Mouse (Mus musculus): ENCODE measurements around the gene Slc8a2. TPM values are rescaled to one million over a fixed set of nuclear protein-coding genes. Genes with fewer than 3 reads are reported as not detected.

Gene Slc8a2
- polyA plus RNA-seq, 1 experiment from 2014 or later = 0.42 TPM

- Histone ChIP-seq H3K27me3 (ENCODE audit: insufficient read depth, poor library complexity, severe bottlenecking) (no peaks in the 10 kb centered on the region), H3K27ac (no peak overlapping the region; the same call in 1 of the 2 replicates), H3K4me1 (replicated peaks) (peaks cover 24% of the 10 kb centered on the region), H3K9me3 (no peaks in the 10 kb centered on the region), H3K4me3 (no peak overlapping the region), H3K36me3 (peaks cover 82% of the 10 kb centered on the region)
- 92% methylated on average over 7 of the region's 7 CpGs for WGBS
- no peak for DNase-seq (ENCODE audit: low spot score)
Measured at GRCm38 (mm10) chr7:16104611-16105388, 24.8 kb upstream of the Slc8a2 start.

GRCm38 (mm10) chr7:16108886-16109542, 20.6 kb upstream of the Slc8a2 start:
- Histone ChIP-seq H3K9me3 (no peaks in the 10 kb centered on the region), H3K4me3 (no peak overlapping the region), H3K27ac (no peak overlapping the region), H3K36me3 (peaks cover 88% of the 10 kb centered on the region), H3K4me1 (replicated peaks) (0 out of 2 replicates have a peak, but pooled peaks cover 4% of the 10 kb centered on the region), H3K27me3 (ENCODE audit: insufficient read depth, poor library complexity, severe bottlenecking) (no peaks in the 10 kb centered on the region)
- 92% methylated on average over 9 of the region's 9 CpGs for WGBS
- DNase-seq (ENCODE audit: low spot score) = no peak

GRCm38 (mm10) chr7:16110158-16110557, 19.5 kb upstream of the Slc8a2 start:
- H3K36me3 ChIP-seq = peaks cover 89% of the 10 kb centered on the region

GRCm38 (mm10) chr7:16111284-16112090, 18.1 kb upstream of the Slc8a2 start:
- Histone ChIP-seq H3K4me3 (no peak overlapping the region), H3K36me3 (peaks cover 96% of the 10 kb centered on the region), H3K4me1 (replicated peaks) (no peaks in the 10 kb centered on the region), H3K9me3 (no peaks in the 10 kb centered on the region), H3K27ac (no peak overlapping the region), H3K27me3 (ENCODE audit: insufficient read depth, poor library complexity, severe bottlenecking) (no peaks in the 10 kb centered on the region)
- DNase-seq (ENCODE audit: low spot score) = no peak
- WGBS = 91% methylated on average over 7 of the region's 7 CpGs

More at GRCm38 (mm10) chr7:16110158-16110557, 19.5 kb upstream of the Slc8a2 start:
- Histone ChIP-seq H3K4me1 (replicated peaks) (no peaks in the 10 kb centered on the region), H3K27ac (no peak overlapping the region), H3K4me3 (no peak overlapping the region), H3K27me3 (ENCODE audit: insufficient read depth, poor library complexity, severe bottlenecking) (no peaks in the 10 kb centered on the region), H3K9me3 (no peaks in the 10 kb centered on the region)
- DNase-seq (ENCODE audit: low spot score) = no peak
- 96% methylated on average over 8 of the region's 8 CpGs for WGBS

GRCm38 (mm10) chr7:16116418-16116817, 13.2 kb upstream of the Slc8a2 start:
- WGBS = 92% methylated on average over 7 of the region's 7 CpGs
- no peaks in the 10 kb centered on the region for H3K9me3 ChIP-seq
- no peaks in the 10 kb centered on the region for H3K27me3 ChIP-seq (ENCODE audit: insufficient read depth, poor library complexity, severe bottlenecking)
- DNase-seq (ENCODE audit: low spot score) = no peak
- peaks cover 18% of the 10 kb centered on the region for H3K4me1 ChIP-seq (replicated peaks)
- no peak overlapping the region for H3K4me3 ChIP-seq
- no peak overlapping the region for H3K27ac ChIP-seq
- H3K36me3 ChIP-seq = peaks cover 66% of the 10 kb centered on the region

- DNase-seq (ENCODE audit: low spot score) = no peak
- Histone ChIP-seq H3K36me3 (peaks cover 60% of the 10 kb centered on the region), H3K27ac (no peak overlapping the region), H3K27me3 (ENCODE audit: insufficient read depth, poor library complexity, severe bottlenecking) (no peaks in the 10 kb centered on the region), H3K4me3 (no peak overlapping the region), H3K9me3 (no peaks in the 10 kb centered on the region), H3K4me1 (replicated peaks) (peaks cover 18% of the 10 kb centered on the region)
- 88% methylated on average over 3 of the region's 3 CpGs for WGBS
Measured at GRCm38 (mm10) chr7:16117100-16117499, 12.5 kb upstream of the Slc8a2 start.

GRCm38 (mm10) chr7:16119569-16120261, 9.9 kb upstream of the Slc8a2 start, which contains the start of gene Kptn:
Gene Kptn (plus strand): TSS chr7:16119895.
- peak; percentile 92 for DNase-seq (ENCODE audit: low spot score)
- Histone ChIP-seq H3K4me3 (peak within 1 kb of the TSS; percentile 66), H3K27me3 (ENCODE audit: insufficient read depth, poor library complexity, severe bottlenecking) (no peaks in the 10 kb centered on the region), H3K9me3 (no peaks in the 10 kb centered on the region), H3K36me3 (peaks cover 46% of the 10 kb centered on the region), H3K27ac (peak within 1 kb of the TSS; percentile 95), H3K4me1 (replicated peaks) (peaks cover 18% of the 10 kb centered on the region)
- WGBS = 1% methylated on average over 33 of the region's 33 CpGs

- 56% methylated on average over 9 of the region's 9 CpGs for WGBS
- H3K36me3 ChIP-seq = peaks cover 41% of the 10 kb centered on the region
- H3K4me3 ChIP-seq = peak overlapping the region; percentile 66
- no peaks in the 10 kb centered on the region for H3K9me3 ChIP-seq
- H3K4me1 ChIP-seq (replicated peaks) = peaks cover 18% of the 10 kb centered on the region
- DNase-seq (ENCODE audit: low spot score) = no peak
- H3K27ac ChIP-seq = peak overlapping the region; percentile 95; the same call in 1 of the 2 replicates
- no peaks in the 10 kb centered on the region for H3K27me3 ChIP-seq (ENCODE audit: insufficient read depth, poor library complexity, severe bottlenecking)
Measured at GRCm38 (mm10) chr7:16120262-16120600, 9.4 kb upstream of the Slc8a2 start.

- no peak overlapping the region for H3K27ac ChIP-seq
- DNase-seq (ENCODE audit: low spot score) = no peak
- H3K4me1 ChIP-seq (replicated peaks) = peaks cover 21% of the 10 kb centered on the region
- no peaks in the 10 kb centered on the region for H3K9me3 ChIP-seq
- H3K4me3 ChIP-seq = no peak overlapping the region
- peaks cover 17% of the 10 kb centered on the region for H3K36me3 ChIP-seq
- H3K27me3 ChIP-seq (ENCODE audit: insufficient read depth, poor library complexity, severe bottlenecking) = peaks cover under 1% of the 10 kb centered on the region; the same call in 1 of the 2 replicates
- 78% methylated on average over 9 of the region's 9 CpGs for WGBS
Measured at GRCm38 (mm10) chr7:16125829-16126228, 3.8 kb upstream of the Slc8a2 start.

GRCm38 (mm10) chr7:16128344-16128743, 1.3 kb upstream of the Slc8a2 start:
- no peak for DNase-seq (ENCODE audit: low spot score)
- Histone ChIP-seq H3K36me3 (peaks cover 17% of the 10 kb centered on the region), H3K27ac (no peak overlapping the region), H3K4me1 (replicated peaks) (peaks cover 43% of the 10 kb centered on the region), H3K9me3 (no peaks in the 10 kb centered on the region), H3K27me3 (ENCODE audit: insufficient read depth, poor library complexity, severe bottlenecking) (peaks cover 11% of the 10 kb centered on the region; the same call in 1 of the 2 replicates), H3K4me3 (no peak overlapping the region)
- 85% methylated on average over 6 of the region's 6 CpGs for WGBS

GRCm38 (mm10) chr7:16128899-16129298, 727 bp upstream of the Slc8a2 start:
- DNase-seq (ENCODE audit: low spot score) = no peak
- WGBS = 74% methylated on average over 5 of the region's 5 CpGs
- Histone ChIP-seq H3K36me3 (peaks cover 11% of the 10 kb centered on the region), H3K27me3 (ENCODE audit: insufficient read depth, poor library complexity, severe bottlenecking) (peaks cover 11% of the 10 kb centered on the region; the same call in 1 of the 2 replicates), H3K4me1 (replicated peaks) (peaks cover 48% of the 10 kb centered on the region), H3K9me3 (no peaks in the 10 kb centered on the region), H3K27ac (peak overlapping the region; percentile 91; the same call in 1 of the 2 replicates), H3K4me3 (peak overlapping the region; percentile 79; the same call in 1 of the 2 replicates)

Data from hindbrain, embryonic 10.5 days (tissue).